Mouse (Mus musculus) kidney, embryonic 14.5 days (tissue): ENCODE results near the gene Rmnd1. TPM values are rescaled to one million over a fixed set of nuclear protein-coding genes. Genes with fewer than 3 reads are reported as not detected.

Source experiments
- ATAC-seq: fragments of 200-750 bp; cut with Nextera tagmentation; 2 replicates; pipeline ENCODE4 v1.8.0; 2017; ENCODE audit warnings: moderate number of reproducible peaks, mild to moderate bottlenecking, moderate TSS enrichment, moderate library complexity; ENCODE audit not compliant: low FRiP score, low TSS enrichment
- H3K27ac ChIP-seq: fragments of 300-500 bp; sonication (generic); 2 replicates; pipeline ENCODE4 v1.5.1; 2014; ENCODE audit warnings: low read depth, mild to moderate bottlenecking, low read length, moderate library complexity, mixed read lengths
- H3K27me3 ChIP-seq: fragments of 300-500 bp; sonication (generic); 2 replicates; pipeline ENCODE4 v1.6.1; 2014; ENCODE audit warnings: mild to moderate bottlenecking, low read length; ENCODE audit not compliant: control insufficient read depth, insufficient read depth
- H3K36me3 ChIP-seq: fragments of 300-500 bp; sonication (generic); 2 replicates; pipeline ENCODE4 v1.6.1; 2014; ENCODE audit warnings: low read length, mixed read lengths; ENCODE audit not compliant: control insufficient read depth, insufficient read depth
- H3K4me1 ChIP-seq: fragments of 300-500 bp; sonication (generic); 2 replicates; pipeline ENCODE4 v1.6.1; 2014; ENCODE audit warnings: low read length, mixed read lengths; ENCODE audit not compliant: control insufficient read depth, insufficient read depth
- H3K4me2 ChIP-seq: fragments of 300-500 bp; sonication (generic); replicated peaks from 2 replicates; pipeline ENCODE4 v1.6.1; 2014; ENCODE audit warnings: low read depth, mild to moderate bottlenecking, low read length
- H3K4me3 ChIP-seq: fragments of 300-500 bp; sonication (generic); 2 replicates; pipeline ENCODE4 v1.5.1; 2014; ENCODE audit warnings: mild to moderate bottlenecking, low read length
- H3K9ac ChIP-seq: fragments of 300-500 bp; sonication (generic); 2 replicates; pipeline ENCODE4 v1.6.1; 2014; ENCODE audit warnings: low read depth, mild to moderate bottlenecking, low read length, moderate library complexity
- H3K9me3 ChIP-seq: fragments of 300-500 bp; sonication (generic); 2 replicates; pipeline ENCODE4 v1.6.1; 2016; ENCODE audit warnings: low read length; ENCODE audit not compliant: control insufficient read depth
- WGBS: fragments of 180-500 bp; shearing (Covaris S2); extraction: QIAGEN DNeasy Blood & Tissue Kit; methylation state at CpG from one replicate; pipeline ENCODE4 v1.1.7; 2014; 5-methylcytosine and 5-hydroxymethylcytosine counted together
- polyA plus RNA-seq: library from polyadenylated mRNA; unstranded; fragments of >200 nt; fragmentation: Nextera tagmentation; extraction: Ambion mirVana; gene quantifications from 2 replicates; pipeline ENCODE4 v1.2.1, GENCODE M21; 2014

Gene Rmnd1
- polyA plus RNA-seq, 1 experiment from 2014 or later, result 61.3 TPM

DNA sequence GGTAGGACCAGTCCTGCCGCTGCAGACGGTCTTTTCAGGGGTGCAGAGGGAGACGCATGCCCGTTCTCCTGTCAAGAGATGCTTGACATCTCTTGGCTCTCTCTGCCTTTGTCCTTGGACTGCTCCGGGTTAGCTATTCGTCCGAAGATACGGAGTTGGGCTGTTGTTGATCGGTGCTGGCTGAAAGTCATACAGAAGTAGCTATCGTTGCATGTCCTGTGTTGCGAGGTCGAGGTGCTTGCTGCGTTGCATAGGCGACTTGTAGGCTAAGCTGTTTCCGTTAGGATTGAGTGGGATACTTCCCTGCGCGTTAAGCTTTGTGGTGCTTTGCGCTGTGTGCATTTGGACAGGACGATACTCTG, 43.8 kb downstream of the Rmnd1 start:
- Histone ChIP-seq H3K4me2 (peak overlapping the region; percentile 91), H3K4me1 (peaks cover 30% of the 10 kb centered on the region), H3K27me3 (no peaks in the 10 kb centered on the region), H3K9me3 (no peaks in the 10 kb centered on the region), H3K4me3 (peak overlapping the region; percentile 94), H3K36me3 (peaks cover 6% of the 10 kb centered on the region; the same call in 1 of the 2 replicates), H3K27ac (peak overlapping the region; percentile 97), H3K9ac (peak overlapping the region; percentile 99)
- under 1% methylated on average over 19 of the region's 19 CpGs for WGBS
- ATAC-seq, result no peak

DNA sequence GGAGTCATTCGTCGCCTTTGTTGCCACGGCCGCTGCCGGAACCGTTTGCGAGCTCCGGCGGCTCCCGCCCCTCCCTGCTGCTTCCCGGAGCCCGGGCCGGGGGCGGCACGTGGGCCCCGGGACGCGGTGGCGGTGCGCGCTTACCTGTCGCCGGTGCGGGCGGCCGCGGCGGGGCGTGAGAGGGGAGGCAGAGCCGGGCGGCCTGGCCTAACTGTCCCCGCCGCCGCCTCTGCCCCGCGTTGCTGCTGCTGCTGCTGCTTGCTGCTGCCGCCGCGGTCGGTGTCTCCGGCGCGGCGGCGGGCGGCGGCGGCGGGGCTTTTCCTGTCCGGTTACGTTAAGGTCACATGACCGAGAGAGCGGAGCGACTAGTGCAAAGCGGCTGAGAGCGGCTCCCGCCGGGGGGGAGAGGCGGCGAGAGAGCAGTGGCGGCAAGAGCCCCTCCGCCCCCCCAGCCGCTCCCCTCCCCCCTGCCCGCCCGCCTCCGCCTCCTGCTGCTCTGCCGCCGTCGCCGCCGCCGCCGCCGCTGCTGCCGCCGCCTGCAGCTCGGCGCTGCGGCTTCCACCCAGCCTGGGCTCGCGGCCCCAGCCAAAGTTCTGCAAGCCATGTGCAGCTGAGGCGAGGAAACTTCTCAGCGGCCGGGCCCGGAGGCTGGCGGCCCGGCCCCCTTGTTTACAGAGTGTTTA, 44.3 kb downstream of the Rmnd1 start, which contains the start of gene Zbtb2:
Gene Zbtb2, minus strand, starts transcription at position 408 of the 683 bp plus-strand sequence.
- Histone ChIP-seq H3K27me3 (no peaks in the 10 kb centered on the region), H3K27ac (peak within 1 kb of the TSS; percentile 97), H3K4me3 (peak within 1 kb of the TSS; percentile 94), H3K36me3 (peaks cover under 1% of the 10 kb centered on the region; the same call in 1 of the 2 replicates), H3K9ac (peak within 1 kb of the TSS; percentile 99), H3K4me2 (peak within 1 kb of the TSS; percentile 91), H3K9me3 (no peaks in the 10 kb centered on the region), H3K4me1 (peaks cover 33% of the 10 kb centered on the region)
- WGBS, result under 1% methylated on average over 49 of the region's 87 CpGs
- ATAC-seq, result no peak; the same call in 1 of the 2 replicates

DNA sequence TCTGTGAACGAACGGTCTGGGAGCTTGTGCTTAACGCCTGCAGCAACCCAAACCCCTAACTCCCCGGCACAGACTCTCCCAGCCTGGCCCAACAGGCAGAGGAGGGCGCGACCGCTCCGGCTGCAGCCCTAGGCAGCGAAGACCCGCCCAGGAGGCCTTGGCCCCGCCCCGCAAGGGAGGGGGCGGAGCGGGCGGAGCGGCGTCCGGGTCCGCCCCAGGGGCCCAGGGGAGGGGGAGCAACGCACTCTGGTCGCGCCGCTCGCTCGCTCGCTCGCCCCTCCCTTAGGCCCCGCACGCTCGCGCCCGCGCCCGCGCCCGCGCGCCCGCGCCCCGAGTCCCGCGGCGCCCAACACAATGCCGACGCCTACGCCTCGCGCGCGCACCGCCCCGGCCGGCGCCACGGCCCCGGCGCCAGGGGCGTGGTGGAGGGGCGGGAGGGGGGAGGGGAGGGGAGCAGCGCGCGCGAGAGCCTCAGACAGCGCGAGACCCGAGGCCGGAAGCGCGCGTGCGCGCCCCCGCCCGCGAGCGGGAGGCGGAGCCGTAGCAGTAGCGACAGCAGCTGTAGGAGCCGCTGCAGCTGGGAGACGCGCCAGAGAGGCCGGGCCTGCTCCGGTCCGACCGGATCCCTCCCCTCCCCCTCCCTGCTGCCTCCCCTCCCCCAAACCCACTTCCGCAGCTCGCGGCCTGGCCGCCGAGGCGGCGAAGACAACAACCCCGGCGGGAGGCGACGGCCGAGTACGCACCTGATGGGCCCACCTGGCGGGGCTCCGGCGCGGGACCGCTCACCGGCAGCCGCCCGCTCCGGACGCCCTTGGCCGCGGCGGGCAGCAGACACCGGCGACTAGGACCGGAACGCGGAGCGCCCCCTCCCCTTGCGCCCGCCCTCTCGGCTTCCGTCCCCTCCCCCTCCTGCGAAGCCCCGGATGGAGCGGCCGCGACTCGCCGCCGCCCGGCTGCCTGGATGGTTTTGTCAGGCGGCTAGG, 45.3 kb downstream of the Rmnd1 start:
- Histone ChIP-seq H3K36me3 (no peaks in the 10 kb centered on the region), H3K27me3 (no peaks in the 10 kb centered on the region), H3K9ac (peak overlapping the region; percentile 99), H3K4me3 (peak overlapping the region; percentile 94), H3K9me3 (no peaks in the 10 kb centered on the region), H3K27ac (peak overlapping the region; percentile 97), H3K4me1 (peaks cover 33% of the 10 kb centered on the region), H3K4me2 (peak overlapping the region; percentile 91)
- WGBS, result under 1% methylated on average over 60 of the region's 133 CpGs
- ATAC-seq, result peak; percentile 93

- H3K27ac ChIP-seq, result no peak overlapping the region
- no peak for ATAC-seq
- 89% methylated on average over 7 of the region's 7 CpGs for WGBS
Measured at GRCm38 (mm10) chr10:4384244-4384643, 47.9 kb downstream of the Rmnd1 start.

GRCm38 (mm10) chr10:4380748-4381147, 51.4 kb downstream of the Rmnd1 start:
- ATAC-seq, result no peak
- no peaks in the 10 kb centered on the region for H3K36me3 ChIP-seq
- H3K4me2 ChIP-seq, result no peak overlapping the region
- no peak overlapping the region for H3K4me3 ChIP-seq
- no peak overlapping the region for H3K27ac ChIP-seq
- H3K4me1 ChIP-seq, result peaks cover 9% of the 10 kb centered on the region; the same call in 1 of the 2 replicates
- H3K9me3 ChIP-seq, result no peaks in the 10 kb centered on the region
- WGBS, result 69% methylated on average over 5 of the region's 5 CpGs
- no peaks in the 10 kb centered on the region for H3K27me3 ChIP-seq
- no peak overlapping the region for H3K9ac ChIP-seq

More at GRCm38 (mm10) chr10:4384244-4384643, 47.9 kb downstream of the Rmnd1 start:
- H3K9ac ChIP-seq, result no peak overlapping the region
- H3K4me1 ChIP-seq, result peaks cover 8% of the 10 kb centered on the region
- no peaks in the 10 kb centered on the region for H3K27me3 ChIP-seq
- no peaks in the 10 kb centered on the region for H3K36me3 ChIP-seq
- H3K4me3 ChIP-seq, result no peak overlapping the region
- H3K9me3 ChIP-seq, result no peaks in the 10 kb centered on the region
- H3K4me2 ChIP-seq, result no peak overlapping the region

DNA sequence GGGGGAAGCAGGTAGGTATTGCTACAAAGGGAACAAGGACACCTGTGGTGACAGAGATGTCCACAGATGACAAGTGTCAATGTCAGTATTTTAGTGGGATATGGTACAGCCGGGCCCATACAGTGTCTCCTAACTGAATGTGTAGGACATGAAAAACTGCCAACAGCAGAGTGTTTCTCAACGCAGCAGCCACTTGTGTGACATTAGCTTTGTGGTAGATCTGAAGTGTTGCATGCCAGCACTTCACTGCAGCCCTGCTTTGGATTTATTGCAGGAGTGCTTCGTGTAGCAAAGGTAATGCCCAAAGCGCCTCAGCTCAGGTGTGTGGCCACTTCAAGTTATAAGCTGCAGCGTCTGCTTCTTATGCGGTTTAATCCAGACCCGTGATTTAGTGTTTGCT, 55.3 kb downstream of the Rmnd1 start:
- no peak overlapping the region for H3K4me3 ChIP-seq
- H3K27me3 ChIP-seq, result no peaks in the 10 kb centered on the region
- no peak overlapping the region for H3K9ac ChIP-seq
- peak overlapping the region; percentile 57; the same call in 1 of the 2 replicates for H3K27ac ChIP-seq
- H3K36me3 ChIP-seq, result peaks cover 7% of the 10 kb centered on the region; the same call in 1 of the 2 replicates
- H3K9me3 ChIP-seq, result no peaks in the 10 kb centered on the region
- H3K4me2 ChIP-seq, result no peak overlapping the region
- 46% methylated on average over 7 of the region's 7 CpGs for whole genome bisulfite sequencing
- H3K4me1 ChIP-seq, result peaks cover 8% of the 10 kb centered on the region; the same call in 1 of the 2 replicates
- ATAC-seq, result peak; percentile 29; the same call in 1 of the 2 replicates

GRCm38 (mm10) chr10:4376461-4376860, 55.7 kb downstream of the Rmnd1 start:
- Histone ChIP-seq H3K9me3 (no peaks in the 10 kb centered on the region), H3K9ac (no peak overlapping the region), H3K4me2 (no peak overlapping the region), H3K4me3 (no peak overlapping the region), H3K27ac (peak overlapping the region; percentile 57), H3K27me3 (no peaks in the 10 kb centered on the region), H3K4me1 (peaks cover 8% of the 10 kb centered on the region; the same call in 1 of the 2 replicates), H3K36me3 (peaks cover 11% of the 10 kb centered on the region; the same call in 1 of the 2 replicates)
- WGBS, result 29% methylated on average over 7 of the region's 7 CpGs
- peak; percentile 67; the same call in 1 of the 2 replicates for ATAC-seq

- no peak for ATAC-seq
- Histone ChIP-seq H3K4me2 (no peak overlapping the region), H3K36me3 (peaks cover 19% of the 10 kb centered on the region; the same call in 1 of the 2 replicates), H3K27ac (peak overlapping the region; percentile 57; the same call in 1 of the 2 replicates), H3K27me3 (no peaks in the 10 kb centered on the region), H3K9ac (no peak overlapping the region), H3K9me3 (no peaks in the 10 kb centered on the region), H3K4me3 (no peak overlapping the region), H3K4me1 (peaks cover 8% of the 10 kb centered on the region; the same call in 1 of the 2 replicates)
- 60% methylated on average over 7 of the region's 7 CpGs for WGBS
Measured at GRCm38 (mm10) chr10:4375267-4375666, 56.9 kb downstream of the Rmnd1 start.
